Mouse (Mus musculus): ENCODE data around the gene Stag2.
A peak's percentile ranks its signal among the peaks of the same experiment; 100 is the strongest.

Stag2 gene

GRCm38 (mm10) chrX:42148788-42149556 is at the start of gene Stag2:
Stag2 (plus strand) TSS chrX:42149317.
- DNase-seq = peak; percentile 85 to 91

DNA sequence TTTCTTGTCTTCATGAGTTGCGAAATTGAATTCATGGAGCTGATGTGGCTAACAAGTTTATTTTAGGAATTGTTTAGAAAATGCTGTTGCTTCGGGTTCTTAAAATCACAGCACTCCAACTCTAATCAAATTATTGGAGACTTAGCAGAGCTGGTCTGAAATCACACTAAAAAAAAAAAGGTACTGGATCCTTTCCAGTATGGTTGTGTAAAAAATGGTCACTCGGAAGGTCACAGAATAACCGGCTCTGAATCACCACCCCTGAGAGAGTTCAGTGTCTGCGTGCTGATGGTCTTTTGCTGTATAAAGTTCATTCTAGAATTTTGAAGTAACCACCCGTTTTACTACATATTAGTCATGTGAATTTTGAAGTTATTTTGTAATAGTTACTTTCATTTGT is 42.0 kb upstream of the Stag2 start:
- DNase-seq = no peak

- no peak for DNase-seq
Observed at GRCm38 (mm10) chrX:42110585-42110984, 38.5 kb upstream of the Stag2 start.

- no peak for DNase-seq
Observed at GRCm38 (mm10) chrX:42119442-42120048, 29.6 kb upstream of the Stag2 start.

- DNase-seq = no peak
Observed at GRCm38 (mm10) chrX:42124963-42125697, 24.0 kb upstream of the Stag2 start.

DNA sequence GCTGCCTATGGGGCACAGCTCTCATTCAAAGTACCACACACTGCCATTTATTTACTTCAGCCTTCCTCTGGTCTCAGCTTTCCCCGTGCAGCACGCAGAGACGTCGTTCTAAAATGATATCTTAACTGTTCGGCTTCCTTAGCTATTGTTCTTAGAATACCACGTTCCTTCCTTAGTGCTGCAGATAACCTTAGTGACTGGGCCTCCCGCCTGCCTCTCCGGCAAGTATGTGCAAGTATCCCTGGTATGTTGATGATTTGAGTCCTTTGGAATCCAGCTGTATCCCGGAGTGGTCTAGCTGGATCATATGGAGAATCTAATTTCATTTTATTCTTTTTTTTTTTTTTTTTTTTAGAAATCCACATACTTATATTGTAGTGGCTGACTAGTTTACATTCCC is 9.2 kb upstream of the Stag2 start:
- DNase-seq = no peak

DNA sequence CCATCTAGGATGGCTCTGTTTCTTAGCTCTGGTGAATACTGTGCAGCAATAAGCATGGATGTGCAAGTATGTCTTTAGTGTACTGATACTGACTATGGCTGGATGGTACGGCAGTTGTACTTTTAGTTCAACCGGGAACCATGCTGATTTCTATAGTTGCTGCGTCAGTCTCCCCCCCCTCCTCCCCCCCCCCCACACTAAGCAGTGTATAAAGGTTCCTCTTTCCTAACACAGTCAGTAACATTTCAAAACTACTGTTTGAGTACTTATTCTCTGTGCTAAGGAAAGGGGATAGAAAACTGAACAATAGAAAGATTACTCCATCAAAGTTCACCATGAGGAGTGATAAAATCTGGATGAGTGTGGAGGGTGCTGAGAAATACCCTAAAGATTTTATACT is 6.5 kb upstream of the Stag2 start:
- DNase-seq = no peak

DNA sequence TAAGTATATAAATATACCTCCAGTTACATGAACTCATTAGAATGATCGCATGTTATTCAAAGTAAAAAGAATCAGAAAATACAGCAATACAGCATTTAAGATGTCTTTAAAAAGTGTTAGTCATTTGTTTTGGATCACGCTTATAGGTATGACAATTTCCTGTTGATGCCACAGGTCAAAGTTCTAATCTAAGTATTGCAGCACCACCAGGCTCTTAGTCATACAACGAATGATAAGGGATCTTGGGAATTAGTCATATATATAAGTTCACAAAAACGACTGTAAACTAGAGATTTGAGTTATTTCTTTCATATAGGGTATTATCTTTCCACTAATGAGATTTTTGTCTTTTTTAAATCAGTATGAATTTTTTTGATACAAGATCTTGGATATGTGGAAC is 5.1 kb upstream of the Stag2 start:
- DNase-seq = no peak

DNA sequence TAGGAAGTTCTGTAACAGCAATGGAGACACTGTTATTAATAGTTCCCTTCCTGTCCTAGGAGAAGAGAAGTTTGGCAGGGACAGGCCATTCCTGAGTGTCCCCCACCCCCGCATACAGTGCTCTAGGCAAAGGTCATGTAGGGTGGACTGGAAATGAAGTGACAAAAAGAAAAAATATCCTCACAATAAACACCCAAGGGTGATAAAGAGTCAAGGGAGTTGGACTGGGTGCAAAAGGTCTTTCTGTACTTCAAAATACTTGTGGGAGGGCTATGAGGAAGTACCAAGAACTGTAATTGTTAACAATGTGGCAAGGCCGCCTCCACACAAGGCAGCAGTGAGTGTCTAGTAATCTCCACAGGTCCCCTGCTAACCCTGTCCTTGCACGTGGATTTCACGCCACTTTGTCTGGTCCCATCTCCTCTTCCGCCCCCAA is 1.1 kb upstream of the Stag2 start:
- DNase-seq = peak; percentile 5 to 24

GRCm38 (mm10) chrX:42149557-42150345 is 634 bp downstream of the Stag2 start:
- DNase-seq = peak; percentile 68 to 70

GRCm38 (mm10) chrX:42150346-42151023 is 1.4 kb downstream of the Stag2 start:
- peak; percentile 67 to 79 for DNase-seq

GRCm38 (mm10) chrX:42151024-42151754 is 2.1 kb downstream of the Stag2 start:
- no peak for DNase-seq

- DNase-seq = peak; percentile 54 to 71
Observed at GRCm38 (mm10) chrX:42151903-42152369, 2.8 kb downstream of the Stag2 start.

DNA sequence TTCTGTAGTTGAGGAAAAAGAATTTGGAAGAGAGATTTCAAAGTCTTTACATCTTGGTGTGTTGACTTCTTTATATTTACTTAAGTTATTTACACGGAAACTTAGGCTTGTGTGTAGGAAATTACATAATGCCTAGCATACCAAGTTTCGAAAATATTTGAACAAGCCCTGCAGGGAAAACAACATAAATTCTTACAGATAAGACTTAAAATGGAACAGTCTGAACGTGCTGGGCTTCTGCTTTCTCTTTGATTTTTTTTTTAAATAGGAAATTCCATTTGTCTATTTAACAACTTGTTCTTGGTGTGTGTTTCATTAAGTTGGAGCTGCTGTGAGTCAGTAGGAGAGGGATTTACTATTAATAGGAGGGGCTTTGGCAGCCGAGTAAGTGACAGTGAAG is 3.9 kb downstream of the Stag2 start:
- no peak for DNase-seq

DNA sequence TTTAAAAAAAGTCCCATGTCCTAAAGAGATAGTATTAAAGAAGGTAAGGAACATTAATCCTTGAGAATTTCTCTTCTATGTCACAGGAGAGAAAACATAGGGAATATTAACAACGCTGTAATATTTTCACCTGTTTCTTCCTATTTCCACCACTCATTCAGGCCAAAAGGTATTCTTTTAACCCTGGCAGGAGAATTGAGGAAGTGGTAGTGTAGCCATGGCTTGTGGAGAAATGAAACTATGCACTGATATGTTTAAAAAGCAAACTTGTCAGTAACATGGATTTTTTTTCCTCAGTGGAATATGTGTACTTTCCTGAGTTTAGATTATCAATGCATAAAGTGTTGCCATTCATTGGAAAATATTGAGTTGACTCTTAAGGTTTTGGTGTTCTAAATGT is 16.3 kb downstream of the Stag2 start:
- DNase-seq = no peak

DNA sequence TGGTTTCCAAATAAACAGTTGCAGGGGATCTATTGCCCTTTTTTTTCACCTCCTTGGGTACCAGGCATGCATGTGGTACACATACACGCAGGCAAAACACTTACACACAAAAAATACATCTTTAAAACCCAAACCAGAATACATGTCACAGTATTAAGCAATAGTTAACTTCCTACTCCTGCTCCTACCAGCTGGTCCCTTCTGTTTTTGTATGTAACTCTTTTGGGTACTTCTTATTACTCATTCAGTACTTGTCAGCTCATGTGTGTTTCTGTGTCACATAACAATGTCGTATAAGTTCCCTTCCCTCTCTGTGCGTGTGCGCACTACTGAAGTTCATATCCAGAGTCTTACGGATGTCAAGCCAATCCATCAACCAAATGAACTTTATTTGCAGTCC is 21.7 kb downstream of the Stag2 start:
- no peak for DNase-seq

DNA sequence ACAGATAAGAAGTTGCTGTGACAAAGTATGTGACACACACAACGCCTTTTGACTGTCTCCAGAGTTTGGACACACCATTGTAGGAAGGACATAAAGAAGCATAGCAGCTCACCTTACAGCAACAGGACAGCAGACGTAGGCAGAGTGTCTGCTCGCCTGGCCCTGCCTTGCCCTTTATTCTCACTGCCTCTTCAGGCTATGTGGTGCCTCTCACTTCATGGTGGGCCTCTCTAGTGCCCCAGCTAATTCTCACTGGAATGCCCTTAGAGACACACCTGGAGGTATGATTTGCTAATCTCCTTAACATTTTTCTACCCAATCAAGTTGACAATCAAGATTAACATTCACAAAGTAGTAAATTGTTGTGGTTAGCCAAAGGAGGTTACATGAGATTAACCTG is 38.5 kb downstream of the Stag2 start:
- no peak for DNase-seq

DNA sequence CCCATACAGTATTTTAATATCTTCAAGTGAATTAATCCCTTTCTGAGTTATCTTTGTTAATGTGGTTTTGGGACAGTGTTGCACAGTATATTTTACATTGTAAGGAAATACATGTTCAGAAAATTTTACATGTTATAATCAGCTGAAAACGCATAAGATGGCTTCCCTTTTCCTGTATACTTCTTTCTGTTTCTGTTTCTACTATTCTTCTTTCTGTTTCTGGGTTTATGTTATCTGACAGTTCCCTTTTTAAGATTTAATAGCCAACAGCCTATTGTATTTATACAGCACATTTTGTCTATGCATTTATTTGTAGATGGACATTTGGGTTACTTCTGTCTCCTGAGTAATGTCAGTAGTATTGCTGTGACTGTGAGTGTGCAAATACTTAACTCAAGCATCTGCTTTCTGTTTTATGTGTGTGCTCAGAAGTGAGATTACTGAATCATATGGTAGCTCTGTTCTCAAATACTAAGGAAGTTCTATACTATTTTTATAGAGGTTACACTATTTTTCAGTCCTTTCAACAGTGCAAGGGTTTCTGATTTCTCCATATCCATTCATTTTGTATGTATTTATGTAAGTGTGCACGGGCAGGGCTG is 39.8 kb downstream of the Stag2 start:
- no peak for DNase-seq

DNA sequence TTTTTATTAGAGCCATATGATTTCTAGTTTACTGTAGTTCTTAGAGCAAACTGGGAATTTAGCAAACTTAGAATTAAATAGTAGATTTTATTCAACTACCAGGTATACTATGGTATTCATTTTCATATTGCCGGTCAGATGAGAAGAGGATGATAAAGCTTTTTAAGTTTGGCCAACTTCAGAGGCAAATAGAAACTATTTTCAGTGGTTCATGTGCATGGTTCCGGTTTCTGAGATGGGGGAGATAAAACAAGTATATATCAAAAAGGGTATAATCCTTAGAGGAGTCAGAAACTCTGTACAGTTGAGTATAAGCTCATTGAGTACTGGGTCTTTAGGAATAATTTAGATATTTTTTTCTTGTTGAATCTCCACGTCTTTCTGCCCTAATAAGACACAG is 45.5 kb downstream of the Stag2 start:
- no peak for DNase-seq

DNA sequence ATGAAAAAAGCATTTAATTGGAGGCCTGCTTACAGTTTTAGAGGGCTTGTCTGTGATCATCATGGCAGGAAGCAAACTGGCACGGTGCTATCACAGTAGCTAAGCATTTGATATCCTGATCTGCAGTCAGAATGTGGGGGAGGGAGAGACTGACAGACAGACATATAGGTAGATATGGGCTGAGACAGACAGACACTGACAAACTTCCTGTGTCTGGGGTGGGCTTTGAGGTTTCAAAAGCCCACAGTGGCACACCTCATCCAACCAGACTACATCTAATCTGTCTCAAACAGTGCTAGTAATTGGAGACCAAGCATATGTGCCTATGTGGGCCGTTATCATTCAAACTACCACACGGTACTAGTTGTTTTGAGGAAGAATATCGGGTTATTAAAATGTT is 53.4 kb downstream of the Stag2 start:
- no peak for DNase-seq

DNA sequence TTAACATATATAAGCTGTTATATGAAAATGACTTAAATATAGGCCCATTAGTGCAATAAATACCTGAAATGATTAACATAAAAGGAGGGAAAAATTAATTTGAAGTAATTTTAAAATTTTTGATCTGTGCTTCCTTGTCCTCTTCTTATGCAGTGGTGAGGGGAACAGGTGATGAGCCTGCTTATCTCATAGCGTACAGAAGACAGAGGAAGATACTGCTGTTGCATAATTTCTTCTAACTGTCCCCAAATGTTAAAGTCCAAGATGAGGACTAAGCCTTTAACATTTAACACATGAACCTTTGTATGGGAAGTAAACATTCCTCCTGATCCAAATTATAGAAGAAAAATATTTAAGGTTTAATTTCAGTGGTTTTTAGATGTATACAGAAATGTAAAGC is 66.6 kb downstream of the Stag2 start:
- no peak for DNase-seq

Measured in thymus, postnatal 36 days (tissue).